Mouse (Mus musculus): ENCODE measurements around the gene Xpo1. TPM values are rescaled to one million over a fixed set of nuclear protein-coding genes. Genes with fewer than 3 reads are reported as not detected.

The Xpo1 gene
- polyA plus RNA-seq, 1 experiment from 2014 or later = 78.9 TPM

- peak overlapping the region; percentile 95 for H3K9ac ChIP-seq
- no peaks in the 10 kb centered on the region for H3K9me3 ChIP-seq
- WGBS = under 1% methylated on average over 66 of the region's 98 CpGs
- H3K4me2 ChIP-seq = peak overlapping the region; percentile 60
- peak overlapping the region; percentile 99 for H3K27ac ChIP-seq
- ATAC-seq (ENCODE audit: low FRiP score) = peak; percentile 95
- peaks cover 21% of the 10 kb centered on the region for H3K4me1 ChIP-seq (replicated peaks)
- H3K4me3 ChIP-seq = peak overlapping the region; percentile 89
- no peaks in the 10 kb centered on the region for H3K27me3 ChIP-seq
- H3K36me3 ChIP-seq = no peaks in the 10 kb centered on the region
Measured at GRCm38 (mm10) chr11:23305673-23306608, 50.1 kb downstream of the Xpo1 start.

GRCm38 (mm10) chr11:23306764-23307565 is 51.1 kb downstream of the Xpo1 start, which contains the start of gene Usp34:
Usp34 (plus strand) TSS chr11:23306895.
- WGBS = under 1% methylated on average over 63 of the region's 80 CpGs
- H3K36me3 ChIP-seq = no peaks in the 10 kb centered on the region
- peaks cover 21% of the 10 kb centered on the region for H3K4me1 ChIP-seq (replicated peaks)
- H3K9ac ChIP-seq = peak within 1 kb of the TSS; percentile 95
- no peaks in the 10 kb centered on the region for H3K9me3 ChIP-seq
- H3K27ac ChIP-seq = peak within 1 kb of the TSS; percentile 99
- peak within 1 kb of the TSS; percentile 89 for H3K4me3 ChIP-seq
- H3K4me2 ChIP-seq = peak within 1 kb of the TSS; percentile 65
- peak; percentile 71 for ATAC-seq (ENCODE audit: low FRiP score)
- H3K27me3 ChIP-seq = no peaks in the 10 kb centered on the region

GRCm38 (mm10) chr11:23307566-23307920 is 51.7 kb downstream of the Xpo1 start:
- 5% methylated on average over 6 of the region's 6 CpGs for WGBS
- Histone ChIP-seq H3K27me3 (no peaks in the 10 kb centered on the region), H3K4me2 (peak overlapping the region; percentile 65)

GRCm38 (mm10) chr11:23313496-23313895 is 57.7 kb downstream of the Xpo1 start:
- Histone ChIP-seq H3K4me2 (no peak overlapping the region), H3K36me3 (0 out of 2 replicates have a peak, but pooled peaks cover 2% of the 10 kb centered on the region), H3K9me3 (no peaks in the 10 kb centered on the region), H3K9ac (no peak overlapping the region), H3K27ac (no peak overlapping the region), H3K27me3 (no peaks in the 10 kb centered on the region), H3K4me1 (replicated peaks) (peaks cover 16% of the 10 kb centered on the region), H3K4me3 (no peak overlapping the region)
- ATAC-seq (ENCODE audit: low FRiP score) = no peak
- WGBS = 95% methylated on average over 1 of the region's 1 CpGs

More at GRCm38 (mm10) chr11:23307566-23307920, 51.7 kb downstream of the Xpo1 start:
- Histone ChIP-seq H3K4me3 (peak overlapping the region; percentile 89), H3K9me3 (no peaks in the 10 kb centered on the region), H3K4me1 (replicated peaks) (peaks cover 25% of the 10 kb centered on the region), H3K36me3 (no peaks in the 10 kb centered on the region), H3K27ac (peak overlapping the region; percentile 99), H3K9ac (peak overlapping the region; percentile 95)
- ATAC-seq (ENCODE audit: low FRiP score) = no peak

- no peak overlapping the region for H3K27ac ChIP-seq
- H3K9me3 ChIP-seq = no peaks in the 10 kb centered on the region
- no peaks in the 10 kb centered on the region for H3K27me3 ChIP-seq
- H3K4me3 ChIP-seq = no peak overlapping the region
- 90% methylated on average over 2 of the region's 2 CpGs for WGBS
- no peak overlapping the region for H3K4me2 ChIP-seq
- no peak for ATAC-seq (ENCODE audit: low FRiP score)
- peaks cover 5% of the 10 kb centered on the region; the same call in 1 of the 2 replicates for H3K36me3 ChIP-seq
- no peak overlapping the region for H3K9ac ChIP-seq
- no peaks in the 10 kb centered on the region for H3K4me1 ChIP-seq (replicated peaks)
Measured at GRCm38 (mm10) chr11:23329413-23329812, 73.6 kb downstream of the Xpo1 start.

- no peak overlapping the region for H3K27ac ChIP-seq
- H3K9ac ChIP-seq = no peak overlapping the region
- H3K36me3 ChIP-seq = peaks cover 5% of the 10 kb centered on the region; the same call in 1 of the 2 replicates
- WGBS = 90% methylated on average over 3 of the region's 3 CpGs
- H3K9me3 ChIP-seq = no peaks in the 10 kb centered on the region
- no peaks in the 10 kb centered on the region for H3K4me1 ChIP-seq (replicated peaks)
- ATAC-seq (ENCODE audit: low FRiP score) = no peak
- no peak overlapping the region for H3K4me3 ChIP-seq
- H3K4me2 ChIP-seq = no peak overlapping the region
- H3K27me3 ChIP-seq = no peaks in the 10 kb centered on the region
Measured at GRCm38 (mm10) chr11:23332136-23332535, 76.3 kb downstream of the Xpo1 start.

GRCm38 (mm10) chr11:23335160-23335559 is 79.3 kb downstream of the Xpo1 start:
- Histone ChIP-seq H3K4me1 (replicated peaks) (no peaks in the 10 kb centered on the region), H3K9me3 (no peaks in the 10 kb centered on the region), H3K27me3 (no peaks in the 10 kb centered on the region), H3K4me2 (no peak overlapping the region), H3K9ac (no peak overlapping the region), H3K27ac (no peak overlapping the region), H3K36me3 (peaks cover 13% of the 10 kb centered on the region; the same call in 1 of the 2 replicates), H3K4me3 (no peak overlapping the region)
- no peak for ATAC-seq (ENCODE audit: low FRiP score)
- WGBS = 79% methylated on average over 1 of the region's 1 CpGs

Other genes with a start within 250 kb of the Xpo1 start
- gene Fam161a, start 248.5 kb upstream of the Xpo1 start, polyA plus RNA-seq (2015; fragmentation: Nextera tagmentation; extraction: Ambion mirVana) = 6.6 and 7.5 TPM in 2 replicates
- gene Usp34, start 50.9 kb downstream of the Xpo1 start, polyA plus RNA-seq (2015; fragmentation: Nextera tagmentation; extraction: Ambion mirVana) = 28.4 and 28.7 TPM in 2 replicates
- 120 and 126 TPM in 2 replicates for gene Ahsa2, start 242.0 kb downstream of the Xpo1 start, polyA plus RNA-seq (2015; fragmentation: Nextera tagmentation; extraction: Ambion mirVana)

Measured in hindbrain, embryonic 13.5 days (tissue).